Mouse (Mus musculus): ENCODE results near the gene Zc3h4.

DNA sequence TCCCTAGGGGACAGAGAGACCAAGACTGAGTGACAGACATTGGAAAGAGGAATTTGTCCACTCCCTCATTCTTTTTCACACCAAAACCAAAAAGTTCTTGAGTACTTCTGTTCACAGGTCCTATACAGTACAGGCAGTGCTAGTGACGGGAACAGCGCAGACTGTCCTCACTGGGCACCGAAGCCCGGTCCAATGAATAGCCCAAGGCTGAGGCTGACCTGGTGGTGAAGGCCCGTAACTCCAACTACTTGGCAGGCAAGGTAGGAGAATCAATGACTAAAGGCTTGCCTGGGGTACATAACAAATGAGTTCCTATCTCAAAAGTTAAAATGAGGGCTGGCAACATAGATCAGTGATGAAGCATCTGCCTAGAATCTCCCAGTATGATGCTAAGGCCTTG is 64.9 kb downstream of the Zc3h4 start:
- TF ChIP-seq CTCF (IDR thresholded peaks at IDR 0.05; ENCODE audit: extremely low read depth, insufficient read depth, insufficient read length, insufficient replicate concordance) = no peak
- TF ChIP-seq POLR2A (IDR thresholded peaks at IDR 0.05; ENCODE audit: low read depth, low read length) = no peak
